Mouse (Mus musculus): ENCODE data around the gene Ndel1. TPM values are rescaled to one million over a fixed set of nuclear protein-coding genes. Genes with fewer than 3 reads are reported as not detected.

Gene Ndel1
- 69.5 and 74.7 TPM in 2 replicates for polyA plus RNA-seq (2016; fragmentation: Nextera tagmentation; extraction: Ambion mirVana)

DNA sequence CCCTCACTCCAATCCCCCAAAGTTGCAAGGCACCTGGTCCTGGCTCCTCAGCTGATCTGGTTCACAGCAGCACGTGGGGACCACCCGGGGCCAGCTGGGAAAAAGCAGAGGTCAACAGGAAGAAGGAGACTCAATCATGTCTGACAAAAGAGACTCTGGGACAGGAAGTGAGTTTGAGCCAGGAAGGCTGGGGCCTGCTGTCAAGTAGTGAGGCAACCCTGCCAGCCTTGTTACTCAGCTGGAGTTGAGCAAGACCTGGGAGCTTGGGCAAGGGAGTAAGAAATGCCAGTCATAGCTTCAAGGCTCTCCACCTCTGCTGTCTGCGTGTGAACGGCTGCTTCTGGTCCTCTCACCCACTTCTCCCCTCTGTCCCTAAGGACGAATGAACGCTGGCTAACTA is at the start of gene Ndel1:
Gene Ndel1, minus strand, starts transcription at position 111 of the 400 bp plus-strand sequence.
- no peaks in the 10 kb centered on the region for H3K27me3 ChIP-seq
- peaks cover 4% of the 10 kb centered on the region; the same call in 1 of the 2 replicates for H3K4me1 ChIP-seq (replicated peaks)
- no peak within 1 kb of the TSS for H3K9ac ChIP-seq (replicated peaks)
- H3K4me2 ChIP-seq, result no peak within 1 kb of the TSS
- H3K36me3 ChIP-seq, result no peaks in the 10 kb centered on the region
- H3K4me3 ChIP-seq (replicated peaks), result no peak within 1 kb of the TSS
- no peak for ATAC-seq (ENCODE audit: insufficient number of reproducible peaks, insufficient read depth, low FRiP score, low TSS enrichment, low read depth)
- H3K9me3 ChIP-seq, result no peaks in the 10 kb centered on the region
- 44% methylated on average over 6 of the region's 6 CpGs for WGBS
- no peak within 1 kb of the TSS for H3K27ac ChIP-seq

DNA sequence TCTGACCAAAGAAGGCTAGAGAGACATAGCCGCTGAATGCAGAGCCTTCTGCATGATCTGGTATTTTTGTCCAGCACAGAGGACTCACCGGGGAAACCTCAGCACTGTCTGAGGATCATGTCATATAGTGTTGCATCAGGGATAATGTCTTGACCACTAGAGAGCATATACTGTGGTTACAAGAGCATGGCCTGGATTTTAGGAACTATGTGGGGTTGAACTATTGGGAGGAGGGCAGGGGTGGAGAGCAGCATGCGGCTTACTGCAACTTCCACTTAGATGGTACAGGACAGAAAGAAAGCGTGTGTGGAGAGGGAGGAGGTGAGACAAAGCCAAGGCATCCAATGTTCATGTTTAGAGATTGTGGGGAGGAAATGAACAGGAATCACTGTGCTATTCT is 42.9 kb upstream of the Ndel1 start:
- Histone ChIP-seq H3K4me1 (replicated peaks) (peaks cover 18% of the 10 kb centered on the region), H3K9me3 (no peaks in the 10 kb centered on the region), H3K27ac (no peak overlapping the region), H3K4me2 (no peak overlapping the region), H3K27me3 (no peaks in the 10 kb centered on the region), H3K36me3 (no peaks in the 10 kb centered on the region), H3K4me3 (replicated peaks) (no peak overlapping the region), H3K9ac (replicated peaks) (no peak overlapping the region)
- ATAC-seq (ENCODE audit: insufficient number of reproducible peaks, insufficient read depth, low FRiP score, low TSS enrichment, low read depth), result no peak
- WGBS, result 95% methylated on average over 4 of the region's 4 CpGs

DNA sequence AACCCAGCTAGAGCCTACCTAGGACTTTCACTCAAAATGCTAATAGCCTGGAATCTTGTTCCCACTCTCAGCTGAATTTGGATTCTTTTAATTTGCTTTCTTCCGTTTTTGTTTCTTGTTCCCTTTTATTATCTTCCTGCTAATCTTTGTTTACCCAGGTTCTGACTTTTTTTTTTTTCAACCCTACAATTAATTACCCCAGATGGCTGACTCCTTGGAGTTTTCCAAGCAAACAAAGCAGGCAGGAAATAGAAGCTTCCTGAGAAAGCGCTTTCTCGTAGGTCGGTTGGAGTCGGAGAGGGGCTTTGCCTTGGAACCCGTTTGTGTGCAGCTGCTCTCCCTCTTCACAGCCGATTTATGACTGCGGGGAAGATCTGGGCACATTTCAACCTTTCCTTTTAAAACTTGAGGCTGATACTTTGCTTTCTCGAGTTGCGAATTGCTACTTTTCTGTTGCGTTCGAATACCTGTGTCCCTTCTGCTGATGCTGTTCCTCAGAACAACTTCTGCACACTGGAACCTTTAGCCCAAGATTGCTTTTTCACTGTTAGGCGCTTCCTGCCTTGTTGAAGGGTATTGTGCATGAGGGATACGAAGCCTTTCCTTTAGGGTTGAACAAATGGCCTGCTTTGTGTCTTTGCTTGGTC is 40.0 kb upstream of the Ndel1 start:
- Histone ChIP-seq H3K9ac (replicated peaks) (no peak overlapping the region), H3K36me3 (peaks cover 10% of the 10 kb centered on the region), H3K27ac (peak overlapping the region; percentile 87), H3K27me3 (no peaks in the 10 kb centered on the region), H3K4me2 (no peak overlapping the region), H3K4me1 (replicated peaks) (peaks cover 18% of the 10 kb centered on the region), H3K9me3 (no peaks in the 10 kb centered on the region), H3K4me3 (replicated peaks) (no peak overlapping the region)
- WGBS, result 33% methylated on average over 14 of the region's 14 CpGs
- ATAC-seq (ENCODE audit: insufficient number of reproducible peaks, insufficient read depth, low FRiP score, low TSS enrichment, low read depth), result no peak

DNA sequence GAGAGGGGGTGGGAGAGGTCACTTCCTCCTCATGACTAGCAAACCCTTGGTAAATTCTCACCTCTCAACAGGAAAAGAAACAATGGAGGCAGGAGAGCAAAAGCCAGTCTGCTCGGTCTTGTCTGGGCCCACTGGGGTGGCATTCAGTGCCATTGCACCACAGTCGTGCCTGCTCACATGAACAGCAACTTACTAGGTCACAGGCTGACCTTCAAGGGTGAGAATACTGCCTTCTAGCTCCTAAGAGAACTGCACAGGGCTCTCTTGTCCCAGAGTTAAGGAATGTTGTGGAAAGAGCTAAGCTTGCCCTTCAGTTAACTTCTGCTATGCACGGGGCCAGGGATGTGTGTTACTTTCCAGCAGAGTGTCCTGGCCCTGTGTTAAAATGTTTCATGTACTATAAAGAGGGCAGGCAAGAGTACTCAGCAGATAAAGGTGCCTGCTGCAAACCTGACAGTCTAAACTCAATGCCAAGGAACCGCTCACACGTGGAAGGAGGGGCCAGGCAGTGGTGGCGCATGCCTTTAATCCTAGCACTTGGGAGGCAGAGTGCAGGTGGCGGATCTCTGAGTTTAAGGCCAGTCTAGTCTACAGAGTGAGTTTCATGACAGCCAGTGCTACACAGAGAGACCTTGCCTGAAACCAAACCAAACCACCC is 37.3 kb upstream of the Ndel1 start:
- Histone ChIP-seq H3K27me3 (no peaks in the 10 kb centered on the region), H3K4me3 (replicated peaks) (no peak overlapping the region), H3K36me3 (peaks cover 37% of the 10 kb centered on the region), H3K9ac (replicated peaks) (no peak overlapping the region), H3K4me1 (replicated peaks) (peaks cover 18% of the 10 kb centered on the region), H3K9me3 (no peaks in the 10 kb centered on the region), H3K27ac (peak overlapping the region; percentile 54; the same call in 1 of the 2 replicates), H3K4me2 (no peak overlapping the region)
- 41% methylated on average over 7 of the region's 7 CpGs for WGBS
- ATAC-seq (ENCODE audit: insufficient number of reproducible peaks, insufficient read depth, low FRiP score, low TSS enrichment, low read depth), result no peak

DNA sequence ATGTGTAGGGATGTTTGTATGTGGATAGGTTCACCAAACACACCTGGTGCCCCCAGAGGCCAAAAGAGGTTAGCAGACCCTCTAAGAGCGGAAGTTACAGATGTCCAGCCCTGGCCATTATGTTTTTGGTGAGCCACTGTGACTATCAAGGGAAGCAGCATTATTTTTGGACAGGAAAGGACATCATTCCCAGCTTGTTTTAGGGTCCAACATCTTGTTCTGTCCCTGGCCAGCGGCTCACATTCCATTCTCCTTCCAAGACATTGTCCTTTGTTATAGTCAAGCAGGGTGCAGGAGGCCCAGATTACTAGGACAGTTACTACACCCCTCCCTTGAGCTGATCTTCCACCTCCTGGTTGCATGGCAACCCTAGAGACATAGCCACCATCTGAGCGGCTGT is 35.6 kb upstream of the Ndel1 start:
- Histone ChIP-seq H3K36me3 (peaks cover 51% of the 10 kb centered on the region), H3K4me1 (replicated peaks) (peaks cover 19% of the 10 kb centered on the region), H3K4me2 (no peak overlapping the region), H3K27ac (no peak overlapping the region), H3K4me3 (replicated peaks) (no peak overlapping the region), H3K27me3 (no peaks in the 10 kb centered on the region), H3K9me3 (no peaks in the 10 kb centered on the region), H3K9ac (replicated peaks) (no peak overlapping the region)
- WGBS, result 82% methylated on average over 3 of the region's 3 CpGs
- ATAC-seq (ENCODE audit: insufficient number of reproducible peaks, insufficient read depth, low FRiP score, low TSS enrichment, low read depth), result no peak

DNA sequence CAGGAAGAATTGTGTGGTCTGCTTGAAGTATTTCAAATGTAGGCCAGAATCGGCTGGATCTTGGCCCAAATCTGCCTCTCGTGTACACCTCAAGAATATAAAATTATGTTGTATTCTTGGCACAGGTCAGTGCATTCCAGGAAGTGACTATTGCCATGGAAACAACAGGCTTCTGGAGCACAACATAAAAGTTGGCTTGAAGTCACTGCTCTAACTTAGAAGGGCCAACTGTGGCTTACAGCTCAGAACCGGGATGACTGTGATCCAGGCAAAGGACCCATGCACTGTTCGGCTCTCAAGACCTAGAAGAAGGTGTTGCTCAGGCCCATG is 34.8 kb upstream of the Ndel1 start:
- 85% methylated on average over 4 of the region's 4 CpGs for WGBS
- H3K27ac ChIP-seq, result peak overlapping the region; percentile 25; the same call in 1 of the 2 replicates
- peaks cover 11% of the 10 kb centered on the region for H3K4me1 ChIP-seq (replicated peaks)
- no peak overlapping the region for H3K4me3 ChIP-seq (replicated peaks)
- H3K27me3 ChIP-seq, result no peaks in the 10 kb centered on the region
- H3K36me3 ChIP-seq, result peaks cover 51% of the 10 kb centered on the region
- H3K4me2 ChIP-seq, result no peak overlapping the region
- no peak overlapping the region for H3K9ac ChIP-seq (replicated peaks)
- no peaks in the 10 kb centered on the region for H3K9me3 ChIP-seq
- ATAC-seq (ENCODE audit: insufficient number of reproducible peaks, insufficient read depth, low FRiP score, low TSS enrichment, low read depth), result no peak

DNA sequence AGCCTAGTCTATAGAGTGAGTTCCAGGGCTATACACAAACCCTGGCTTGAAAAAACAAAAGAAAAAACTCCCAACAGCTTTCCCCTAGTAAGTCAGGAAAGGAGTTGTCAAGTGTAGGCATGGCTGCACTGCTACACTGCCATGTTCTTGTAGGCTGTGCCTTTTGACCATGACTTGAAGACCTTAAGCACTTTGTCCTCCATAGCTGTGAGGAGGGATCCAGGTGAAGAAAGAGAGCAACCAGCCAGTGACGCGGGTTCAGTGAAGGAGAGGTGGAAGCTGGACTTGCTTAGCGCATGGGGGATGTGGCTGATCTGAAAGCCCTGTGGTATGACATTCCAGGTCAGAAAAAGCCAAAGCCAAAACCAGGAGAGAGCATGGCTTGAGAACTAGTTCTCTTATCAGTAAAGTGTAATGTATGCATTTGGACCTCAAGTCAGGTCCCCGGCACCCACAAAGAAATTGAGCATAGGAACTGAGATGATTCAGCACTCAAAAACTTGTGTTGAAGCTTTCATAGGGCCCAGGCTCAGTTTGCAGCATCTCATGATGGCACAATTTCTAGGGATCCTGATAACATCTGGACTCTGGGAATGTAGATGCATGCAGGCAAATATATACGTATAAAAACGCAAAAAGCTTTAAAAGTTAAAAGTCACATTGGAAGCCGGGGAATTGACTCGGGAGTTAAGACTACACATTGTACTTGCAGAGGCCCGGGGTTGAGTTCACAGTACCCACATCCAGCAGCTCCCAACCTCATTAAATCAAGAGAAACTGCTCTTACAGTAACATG is 34.2 kb upstream of the Ndel1 start:
- peak overlapping the region; percentile 25; the same call in 1 of the 2 replicates for H3K27ac ChIP-seq
- no peak for ATAC-seq (ENCODE audit: insufficient number of reproducible peaks, insufficient read depth, low FRiP score, low TSS enrichment, low read depth)
- H3K36me3 ChIP-seq, result peaks cover 51% of the 10 kb centered on the region
- H3K4me3 ChIP-seq (replicated peaks), result no peak overlapping the region
- no peak overlapping the region for H3K4me2 ChIP-seq
- no peak overlapping the region for H3K9ac ChIP-seq (replicated peaks)
- WGBS, result 91% methylated on average over 9 of the region's 9 CpGs
- H3K9me3 ChIP-seq, result no peaks in the 10 kb centered on the region
- no peaks in the 10 kb centered on the region for H3K27me3 ChIP-seq
- H3K4me1 ChIP-seq (replicated peaks), result peaks cover 7% of the 10 kb centered on the region; the same call in 1 of the 2 replicates

DNA sequence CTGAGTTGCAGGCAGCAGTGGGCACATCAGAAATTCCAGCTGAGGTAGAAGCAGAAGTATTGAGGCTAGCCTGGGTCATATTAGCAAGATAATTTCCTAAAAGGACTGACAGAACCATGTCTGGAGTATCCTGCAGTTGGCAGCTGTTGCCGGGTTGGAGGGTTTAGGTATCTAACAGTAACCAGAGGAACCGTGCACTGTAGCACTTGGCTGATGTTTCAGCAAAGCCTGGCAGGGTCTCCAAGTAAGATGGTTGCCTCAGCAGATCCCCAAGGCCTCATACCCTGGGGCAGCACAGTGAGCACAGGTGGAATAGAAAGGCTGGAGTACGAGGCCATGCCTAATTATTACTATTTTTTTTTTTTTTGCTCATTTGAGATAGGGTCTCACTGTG is 33.5 kb upstream of the Ndel1 start:
- Histone ChIP-seq H3K4me2 (no peak overlapping the region), H3K9me3 (no peaks in the 10 kb centered on the region), H3K36me3 (peaks cover 51% of the 10 kb centered on the region), H3K9ac (replicated peaks) (no peak overlapping the region), H3K27me3 (no peaks in the 10 kb centered on the region), H3K4me3 (replicated peaks) (no peak overlapping the region), H3K4me1 (replicated peaks) (peaks cover 7% of the 10 kb centered on the region; the same call in 1 of the 2 replicates), H3K27ac (peak overlapping the region; percentile 62; the same call in 1 of the 2 replicates)
- ATAC-seq (ENCODE audit: insufficient number of reproducible peaks, insufficient read depth, low FRiP score, low TSS enrichment, low read depth), result no peak
- 81% methylated on average over 3 of the region's 3 CpGs for WGBS

DNA sequence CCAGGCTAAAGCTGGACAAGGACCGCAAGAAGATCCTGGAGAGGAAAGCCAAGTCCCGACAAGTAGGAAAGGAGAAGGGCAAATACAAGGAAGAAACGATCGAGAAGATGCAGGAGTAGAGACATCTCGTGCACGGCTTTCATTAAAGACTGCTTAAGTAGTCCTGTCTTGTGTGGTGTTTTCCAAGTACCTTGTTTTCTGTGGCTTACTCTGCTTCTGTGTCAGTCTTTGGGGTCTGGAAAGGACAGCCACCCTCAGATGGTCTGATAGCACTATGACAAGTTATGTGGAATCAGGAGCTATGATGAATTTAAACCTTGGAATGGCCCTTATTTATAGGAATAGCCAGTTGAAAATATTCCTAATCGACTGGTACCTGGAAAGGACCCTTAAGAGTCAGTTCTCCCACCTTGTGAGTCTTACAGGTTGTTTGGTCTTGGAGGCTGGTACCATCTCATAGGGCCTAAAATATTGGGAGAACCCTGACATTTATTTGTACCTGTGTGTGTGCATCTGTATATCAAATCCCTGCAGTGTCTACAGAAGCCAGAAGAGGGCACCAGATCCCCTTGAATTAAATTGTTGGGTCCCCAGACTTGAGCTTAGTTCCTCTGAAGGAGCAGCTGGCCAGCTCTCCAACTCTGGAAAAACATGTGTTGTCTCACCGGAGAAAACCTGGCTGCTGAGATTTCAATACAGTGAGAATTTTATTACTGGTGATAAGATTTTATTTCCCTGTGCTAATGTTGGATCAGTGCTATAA is 32.9 kb upstream of the Ndel1 start:
- H3K27ac ChIP-seq, result peak overlapping the region; percentile 62; the same call in 1 of the 2 replicates
- peaks cover 7% of the 10 kb centered on the region; the same call in 1 of the 2 replicates for H3K4me1 ChIP-seq (replicated peaks)
- 84% methylated on average over 8 of the region's 8 CpGs for WGBS

DNA sequence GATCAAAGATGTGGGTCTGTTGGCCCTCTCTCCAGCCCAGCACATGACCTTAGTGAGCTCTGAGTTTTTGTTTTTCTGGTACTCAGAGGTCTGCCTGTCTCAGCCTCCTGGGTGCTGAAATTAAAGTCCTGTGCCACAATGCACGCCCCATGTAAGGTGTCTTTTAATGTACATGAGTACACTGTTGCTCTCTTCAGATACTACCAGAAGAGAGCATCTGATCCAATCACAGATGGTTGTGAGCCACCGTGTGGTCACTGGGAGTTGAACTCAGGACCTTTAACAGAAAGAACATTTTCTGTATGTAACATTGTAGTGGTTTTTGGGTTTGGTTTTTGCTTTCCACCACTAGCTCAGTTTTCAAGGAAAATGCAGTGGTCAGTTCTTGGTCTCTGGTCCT is 32.1 kb upstream of the Ndel1 start:
- no peak overlapping the region for H3K4me3 ChIP-seq (replicated peaks)
- peaks cover 4% of the 10 kb centered on the region; the same call in 1 of the 2 replicates for H3K27me3 ChIP-seq
- WGBS, result 92% methylated on average over 2 of the region's 2 CpGs
- no peak overlapping the region for H3K4me2 ChIP-seq
- no peaks in the 10 kb centered on the region for H3K9me3 ChIP-seq
- peaks cover 51% of the 10 kb centered on the region for H3K36me3 ChIP-seq
- peaks cover 7% of the 10 kb centered on the region; the same call in 1 of the 2 replicates for H3K4me1 ChIP-seq (replicated peaks)
- H3K9ac ChIP-seq (replicated peaks), result no peak overlapping the region
- ATAC-seq (ENCODE audit: insufficient number of reproducible peaks, insufficient read depth, low FRiP score, low TSS enrichment, low read depth), result no peak
- H3K27ac ChIP-seq, result no peak overlapping the region

More for the DNA sequence above, 32.9 kb upstream of the Ndel1 start:
- Histone ChIP-seq H3K36me3 (peaks cover 51% of the 10 kb centered on the region), H3K4me3 (replicated peaks) (no peak overlapping the region), H3K27me3 (0 out of 2 replicates have a peak, but pooled peaks cover 4% of the 10 kb centered on the region), H3K4me2 (no peak overlapping the region), H3K9ac (replicated peaks) (no peak overlapping the region), H3K9me3 (no peaks in the 10 kb centered on the region)
- no peak for ATAC-seq (ENCODE audit: insufficient number of reproducible peaks, insufficient read depth, low FRiP score, low TSS enrichment, low read depth)

All from limb, embryonic 12.5 days (tissue).